Mouse (Mus musculus) E14TG2a.4 (cell line): ENCODE measurements around the gene Gabrd.
A peak's percentile ranks its signal among the peaks of the same experiment; 100 is the strongest.

Source experiments
- H3K27me3 ChIP-seq: 2 replicates; pipeline ENCODE4 v1.6.1; 2014; ENCODE audit warnings: low read length, control low read depth; ENCODE audit not compliant: insufficient read depth
- H3K36me3 ChIP-seq: 2 replicates; pipeline ENCODE4 v1.6.1; 2014; ENCODE audit warnings: low read length, control low read depth; ENCODE audit not compliant: insufficient read depth
- H3K4me1 ChIP-seq: replicated peaks from 2 replicates; pipeline ENCODE4 v1.6.1; 2014; ENCODE audit warnings: low read depth, low read length, control low read depth
- H3K4me3 ChIP-seq: replicated peaks from 2 replicates; pipeline ENCODE4 v1.5.1; 2014; ENCODE audit warnings: mild to moderate bottlenecking, low read length
- H3K9me3 ChIP-seq: 2 replicates; pipeline ENCODE4 v1.6.1; 2014; ENCODE audit warnings: low read length, control low read depth
- CTCF ChIP-seq: conservative IDR thresholded peaks from 2 replicates; pipeline ENCODE4 v1.5.1; 2014; ENCODE audit warnings: low read length
- NANOG ChIP-seq: IDR thresholded peaks from 2 replicates; pipeline ENCODE4 v1.6.1; 2014; ENCODE audit warnings: borderline replicate concordance, low read length, mixed read lengths
- POU5F1 ChIP-seq: IDR thresholded peaks from 2 replicates; pipeline ENCODE4 v1.6.1; 2014; ENCODE audit warnings: low read length, borderline replicate concordance

The Gabrd gene

DNA sequence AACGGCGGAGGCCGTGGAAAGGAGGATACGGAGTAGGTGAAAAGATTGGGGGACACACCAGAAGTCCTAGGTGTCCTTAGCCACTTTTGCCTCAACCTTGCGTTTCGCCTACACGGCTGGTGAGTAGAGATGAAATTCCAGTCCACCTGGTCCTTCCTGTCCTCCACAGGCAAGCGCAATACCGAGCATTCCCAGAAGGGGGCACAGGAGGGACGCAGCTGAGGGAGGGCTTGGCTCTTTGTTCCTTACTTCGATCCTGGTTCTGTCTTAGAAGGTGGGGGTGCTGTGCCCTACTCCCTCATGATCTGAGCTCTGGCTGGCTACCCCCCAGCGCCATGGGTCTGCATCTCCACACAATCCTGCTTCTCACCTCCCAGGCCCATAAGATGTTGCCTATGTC is 29.2 kb downstream of the Gabrd start:
- Histone ChIP-seq H3K9me3 (no peaks in the 10 kb centered on the region), H3K36me3 (no peaks in the 10 kb centered on the region), H3K4me1 (peaks cover 29% of the 10 kb centered on the region), H3K4me3 (peak overlapping the region; percentile 35; the same call in 1 of the 2 replicates), H3K27me3 (no peaks in the 10 kb centered on the region; the same call in 1 of the 2 replicates)
- peak; percentile 98 for TF ChIP-seq CTCF
- TF ChIP-seq NANOG = no peak

DNA sequence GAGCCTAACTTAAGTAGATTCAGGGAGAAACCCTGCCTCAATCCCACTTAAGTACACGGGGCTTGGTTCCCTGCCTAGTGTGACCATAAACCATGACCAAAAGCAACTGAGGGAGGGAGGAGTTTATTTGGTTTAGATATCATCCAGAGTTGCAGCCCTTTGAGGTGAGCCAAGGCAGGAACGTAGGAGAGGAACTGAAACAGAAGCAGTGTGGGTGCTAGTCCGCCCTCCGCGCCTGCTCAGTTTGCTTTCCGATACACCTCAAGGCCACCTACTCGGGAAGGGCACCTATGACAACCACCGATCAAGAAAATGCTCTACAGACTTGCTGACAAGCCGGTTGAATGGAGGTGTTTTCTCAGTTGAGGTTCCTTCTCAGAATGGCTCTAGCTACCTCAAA is 30.2 kb downstream of the Gabrd start:
- peaks cover 34% of the 10 kb centered on the region for H3K4me1 ChIP-seq
- no peak overlapping the region for H3K4me3 ChIP-seq
- no peaks in the 10 kb centered on the region for H3K9me3 ChIP-seq
- no peaks in the 10 kb centered on the region; the same call in 1 of the 2 replicates for H3K27me3 ChIP-seq
- H3K36me3 ChIP-seq = no peaks in the 10 kb centered on the region
- TF ChIP-seq POU5F1 = no peak
- TF ChIP-seq NANOG = no peak
- TF ChIP-seq CTCF = no peak

DNA sequence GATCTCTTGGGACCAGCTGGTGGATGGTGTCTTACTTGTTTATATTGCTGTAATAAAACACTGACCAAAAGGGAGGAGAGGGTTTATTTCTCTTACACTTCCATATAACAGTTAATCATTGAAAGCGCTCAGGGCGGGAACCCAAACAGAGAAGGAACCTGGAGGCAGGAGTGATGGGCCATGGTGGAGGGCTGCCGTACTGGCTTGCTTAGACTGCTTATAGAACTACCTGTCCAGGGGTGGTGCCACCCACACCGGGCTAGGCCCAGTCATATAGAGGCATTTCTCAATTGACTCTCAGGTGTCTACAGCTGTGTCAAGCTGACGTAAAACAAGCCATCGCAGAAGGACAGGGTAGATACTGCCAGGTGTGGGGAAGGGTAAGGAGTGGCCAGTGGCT is 31.1 kb downstream of the Gabrd start:
- TF ChIP-seq CTCF (no peak), NANOG (no peak), POU5F1 (no peak)
- H3K4me1 ChIP-seq = peaks cover 43% of the 10 kb centered on the region
- no peak overlapping the region for H3K4me3 ChIP-seq
- H3K27me3 ChIP-seq = no peaks in the 10 kb centered on the region; the same call in 1 of the 2 replicates
- H3K36me3 ChIP-seq = no peaks in the 10 kb centered on the region
- H3K9me3 ChIP-seq = no peaks in the 10 kb centered on the region

DNA sequence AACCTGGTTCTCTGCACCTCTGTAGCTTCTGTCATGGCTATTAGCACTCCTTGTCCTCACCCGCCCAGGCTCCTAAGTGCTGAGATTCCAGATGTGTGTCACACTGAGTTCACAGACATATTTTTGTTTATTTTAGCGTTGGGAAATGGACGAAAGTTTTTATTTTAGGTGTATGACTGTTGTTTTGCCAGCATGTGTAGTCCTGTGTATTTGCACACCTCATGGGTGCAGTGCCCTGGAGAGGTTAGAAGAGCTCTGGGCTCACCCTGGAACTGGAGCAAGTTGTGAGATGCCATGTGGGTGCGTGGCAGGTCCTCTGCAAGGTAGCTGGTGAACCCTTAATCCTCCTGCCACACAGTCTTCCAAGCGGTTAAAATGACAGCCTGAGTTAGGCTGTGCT is 35.5 kb downstream of the Gabrd start:
- Histone ChIP-seq H3K9me3 (no peaks in the 10 kb centered on the region), H3K36me3 (no peaks in the 10 kb centered on the region), H3K4me3 (peak overlapping the region; percentile 94), H3K4me1 (peaks cover 67% of the 10 kb centered on the region), H3K27me3 (no peaks in the 10 kb centered on the region; the same call in 1 of the 2 replicates)
- TF ChIP-seq CTCF (no peak), NANOG (no peak), POU5F1 (no peak)

DNA sequence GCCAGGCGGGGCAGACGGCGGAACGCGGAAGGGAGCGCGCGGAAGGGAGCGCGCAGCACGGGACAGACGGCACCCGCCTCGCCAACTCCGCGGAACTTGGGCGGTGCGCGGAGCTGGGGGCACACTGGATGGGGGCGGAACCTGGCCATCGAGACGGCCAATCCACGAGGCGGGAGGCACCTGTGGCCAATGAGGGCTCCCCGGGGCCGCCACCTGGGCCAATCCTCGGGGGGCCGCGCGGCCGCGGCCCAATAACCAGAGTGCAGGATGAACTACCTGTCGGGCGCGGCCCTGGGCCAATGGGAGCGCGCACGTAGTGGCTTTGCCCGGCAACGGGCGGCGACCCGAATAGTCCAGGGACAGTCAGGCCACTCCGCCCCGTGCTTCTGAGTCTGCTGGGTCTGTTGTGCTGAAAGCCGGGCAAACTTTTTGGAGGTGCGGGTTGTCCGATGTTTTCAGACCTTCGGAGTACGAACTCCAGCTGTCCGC is 36.6 kb downstream of the Gabrd start, which contains the start of gene Prkcz:
TSS of gene Prkcz (minus strand) at position 59 of the 489 bp plus-strand sequence.
- Histone ChIP-seq H3K4me1 (peaks cover 57% of the 10 kb centered on the region), H3K36me3 (peaks cover 9% of the 10 kb centered on the region), H3K27me3 (no peaks in the 10 kb centered on the region; the same call in 1 of the 2 replicates), H3K9me3 (no peaks in the 10 kb centered on the region), H3K4me3 (peak within 1 kb of the TSS; percentile 94)
- no peak for TF ChIP-seq POU5F1
- no peak for TF ChIP-seq CTCF
- no peak for TF ChIP-seq NANOG

DNA sequence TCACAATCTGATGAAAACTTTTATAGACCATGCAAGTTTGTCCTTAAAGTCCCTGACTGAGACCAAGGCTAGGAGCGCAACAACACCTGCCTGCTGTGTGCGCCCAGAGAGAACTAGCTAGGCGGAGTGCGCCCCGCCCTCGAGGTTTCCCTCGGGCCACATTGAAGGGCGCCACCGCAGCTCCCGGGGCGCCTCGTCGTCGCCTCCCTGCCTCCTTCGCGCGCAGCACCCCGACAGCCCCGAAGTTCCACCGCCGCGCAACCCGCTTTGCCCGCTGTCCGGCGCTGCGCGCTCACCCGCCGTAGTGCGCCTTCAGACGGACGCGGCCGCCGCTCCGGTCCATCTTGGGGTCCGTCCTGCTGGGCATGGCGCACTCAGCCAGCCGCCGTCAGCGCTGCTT is 37.1 kb downstream of the Gabrd start:
- TF ChIP-seq POU5F1 (no peak), CTCF (no peak), NANOG (no peak)

DNA sequence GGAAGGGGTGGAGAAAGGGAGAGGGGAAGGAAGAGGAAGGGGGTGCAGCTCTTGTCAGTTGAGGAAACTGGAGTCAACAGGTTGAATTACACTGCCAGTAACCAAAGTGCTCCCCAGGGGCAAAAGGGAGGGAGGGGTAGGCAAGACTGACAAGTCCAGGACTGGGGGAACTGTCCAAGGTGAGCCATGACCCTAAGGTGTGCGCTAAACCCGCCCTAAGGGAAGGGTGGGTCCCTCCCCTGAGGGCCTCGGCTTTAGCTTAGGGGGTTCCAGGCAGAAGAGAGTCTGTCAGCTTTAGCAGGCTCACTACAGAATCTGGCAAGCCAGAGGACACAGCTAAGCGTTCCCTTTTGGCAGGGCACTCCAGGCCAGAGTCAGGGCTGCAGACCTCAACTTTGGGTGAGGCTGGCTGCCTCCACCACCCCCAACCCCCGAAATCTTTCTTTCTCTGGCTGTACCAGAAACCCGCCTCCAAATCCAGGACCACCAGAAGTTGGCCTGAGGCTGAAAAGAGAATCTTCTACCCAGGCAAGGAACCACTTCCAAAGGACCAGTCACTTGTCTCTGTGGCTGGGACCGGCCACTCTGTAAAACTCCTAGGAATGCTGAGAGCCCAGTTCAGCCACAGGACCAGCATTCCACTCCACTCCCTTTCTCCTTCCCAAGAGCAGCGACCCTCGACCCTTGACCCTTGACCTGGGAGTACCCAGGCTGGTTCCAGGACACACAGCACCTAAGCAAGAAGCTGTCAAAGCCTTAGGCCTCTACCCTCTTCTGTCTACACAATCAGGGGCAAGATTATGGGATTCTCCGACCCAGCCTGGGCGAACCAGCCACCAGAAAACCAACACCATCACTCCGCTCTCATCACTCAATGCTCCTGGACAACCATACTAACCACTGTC is 38.1 kb downstream of the Gabrd start:
- Histone ChIP-seq H3K4me1 (peaks cover 47% of the 10 kb centered on the region), H3K27me3 (no peaks in the 10 kb centered on the region; the same call in 1 of the 2 replicates), H3K4me3 (peak overlapping the region; percentile 94), H3K9me3 (no peaks in the 10 kb centered on the region), H3K36me3 (peaks cover 21% of the 10 kb centered on the region)
- TF ChIP-seq CTCF (no peak), NANOG (no peak), POU5F1 (no peak)

More for the DNA sequence above, 37.1 kb downstream of the Gabrd start:
- Histone ChIP-seq H3K36me3 (peaks cover 14% of the 10 kb centered on the region), H3K4me3 (peak overlapping the region; percentile 94), H3K27me3 (no peaks in the 10 kb centered on the region; the same call in 1 of the 2 replicates), H3K9me3 (no peaks in the 10 kb centered on the region), H3K4me1 (peaks cover 52% of the 10 kb centered on the region)

DNA sequence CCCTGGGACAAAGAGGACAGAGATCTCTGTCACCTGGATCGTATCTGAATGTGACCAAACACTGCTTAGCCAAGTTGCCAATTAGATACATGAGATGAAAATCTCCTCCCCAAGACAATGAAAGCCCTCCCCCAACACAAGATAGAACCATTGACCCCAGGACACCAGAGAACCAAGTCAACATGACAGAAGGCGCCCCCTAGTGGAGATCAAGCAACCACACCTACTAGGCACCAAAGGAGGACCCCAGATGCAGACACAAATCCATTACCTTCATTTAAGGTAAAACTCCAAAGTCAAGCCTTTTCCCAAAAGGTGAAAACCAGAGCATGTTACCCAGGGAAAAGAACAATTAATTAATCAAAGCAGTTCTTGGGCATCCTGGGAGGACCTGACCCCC is 40.3 kb downstream of the Gabrd start:
- Histone ChIP-seq H3K36me3 (peaks cover 38% of the 10 kb centered on the region), H3K9me3 (no peaks in the 10 kb centered on the region), H3K4me1 (peaks cover 54% of the 10 kb centered on the region), H3K27me3 (no peaks in the 10 kb centered on the region), H3K4me3 (no peak overlapping the region)
- TF ChIP-seq CTCF (peak; percentile 76), POU5F1 (no peak), NANOG (no peak)

DNA sequence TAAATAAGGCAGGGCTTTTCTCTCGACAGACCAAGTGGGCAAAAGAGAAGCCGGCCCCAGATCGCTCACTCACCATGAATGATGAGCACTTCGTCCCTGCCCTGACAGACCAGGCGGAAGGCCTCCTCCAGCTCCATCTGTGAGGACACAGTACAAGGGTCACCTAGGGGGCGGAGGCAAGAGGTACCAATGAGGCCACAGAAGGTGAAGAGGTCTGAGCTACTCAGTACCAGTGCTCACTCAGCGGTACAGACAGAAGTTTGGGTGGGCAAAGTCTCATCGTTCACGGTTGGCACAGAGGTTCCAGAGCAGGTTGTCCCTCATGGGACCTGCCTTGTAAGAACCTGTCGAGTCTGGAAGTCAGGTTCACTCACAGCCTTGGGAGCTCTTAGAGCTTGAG is 41.6 kb downstream of the Gabrd start:
- peaks cover 58% of the 10 kb centered on the region for H3K4me1 ChIP-seq
- H3K27me3 ChIP-seq = no peaks in the 10 kb centered on the region
- peaks cover 44% of the 10 kb centered on the region for H3K36me3 ChIP-seq
- TF ChIP-seq POU5F1 = no peak
- no peak for TF ChIP-seq CTCF
- TF ChIP-seq NANOG = no peak
- no peaks in the 10 kb centered on the region for H3K9me3 ChIP-seq
- no peak overlapping the region for H3K4me3 ChIP-seq
